Mouse (Mus musculus) regulatory T cell (primary cell): ENCODE measurements around the gene Kdm2a.

Experiments
- in situ Hi-C: fragments of 300-600 bp; cut with MboI, MseI; formaldehyde crosslinking; loops from one replicate; pipeline ENCODE4 v1.15.1; 2025; ENCODE audit warnings: high pct_unique_total_duplicates

The Kdm2a gene

GRCm38 (mm10) chr19:4299574-4300270 is 98.4 kb downstream of the Kdm2a start:
- in situ Hi-C loops = no loop called here

- in situ Hi-C loops = no loop called here
These were observed 99.0 kb downstream of the Kdm2a start for GRCm38 (mm10) chr19:4299126-4299525.

DNA sequence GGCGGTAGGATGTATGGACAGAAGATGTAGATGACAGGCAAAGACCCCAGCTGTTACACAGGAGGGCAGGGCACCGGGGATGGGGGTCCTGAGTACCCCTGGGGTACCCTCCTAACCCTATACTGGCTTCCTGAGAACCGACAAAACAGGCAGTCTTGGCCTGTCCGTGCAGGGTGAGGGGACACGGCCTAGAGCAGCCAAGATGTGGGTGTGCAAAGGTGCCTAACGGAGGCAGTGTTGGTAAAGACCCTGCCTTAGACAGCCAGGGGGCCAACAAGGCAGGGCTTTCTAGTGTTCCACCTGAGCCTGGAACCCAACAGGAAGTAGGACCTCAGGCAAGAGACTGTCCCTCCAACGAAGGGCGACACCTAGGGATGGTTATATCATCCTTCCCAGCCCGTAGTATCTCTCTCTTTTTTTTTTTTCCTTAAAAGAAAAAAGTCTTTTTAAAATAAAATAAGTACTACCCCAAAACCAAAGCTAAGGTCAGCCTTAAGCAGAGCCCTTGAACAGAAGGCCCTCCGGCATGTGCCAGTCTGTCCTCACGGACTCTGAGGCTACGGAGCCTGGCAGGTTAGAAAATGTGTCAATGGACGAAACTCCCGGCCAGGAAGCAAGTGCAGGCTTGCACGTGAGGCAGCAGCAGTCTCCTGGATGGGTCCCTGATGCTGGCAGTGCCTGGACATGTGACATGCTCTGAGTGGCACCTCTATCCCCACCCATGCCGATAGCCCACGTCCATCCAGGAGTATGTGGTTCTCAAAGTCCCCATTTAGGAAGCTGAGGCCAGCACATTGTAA is 99.6 kb downstream of the Kdm2a start:
- in situ Hi-C loops = no loop called here

DNA sequence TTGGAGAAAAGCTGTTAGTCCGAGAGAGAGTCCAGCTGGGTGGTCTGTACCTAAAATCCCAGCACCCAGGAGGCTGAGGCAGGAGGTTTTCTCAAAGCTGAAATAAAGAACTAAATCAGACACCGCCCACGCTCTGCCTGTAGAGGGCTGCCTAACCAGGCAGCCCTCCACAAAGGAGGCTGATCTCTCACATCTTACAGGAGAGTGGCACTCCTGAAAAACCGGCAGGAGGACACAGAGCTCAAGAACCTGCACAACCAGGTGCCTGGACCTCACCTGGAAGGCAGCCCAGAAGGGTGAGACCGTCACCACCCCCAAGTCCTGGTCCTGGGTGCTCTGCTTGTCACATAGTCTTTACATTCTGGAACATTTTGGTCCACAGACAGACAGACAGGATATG is 100.2 kb downstream of the Kdm2a start:
- in situ Hi-C loops = no loop called here

DNA sequence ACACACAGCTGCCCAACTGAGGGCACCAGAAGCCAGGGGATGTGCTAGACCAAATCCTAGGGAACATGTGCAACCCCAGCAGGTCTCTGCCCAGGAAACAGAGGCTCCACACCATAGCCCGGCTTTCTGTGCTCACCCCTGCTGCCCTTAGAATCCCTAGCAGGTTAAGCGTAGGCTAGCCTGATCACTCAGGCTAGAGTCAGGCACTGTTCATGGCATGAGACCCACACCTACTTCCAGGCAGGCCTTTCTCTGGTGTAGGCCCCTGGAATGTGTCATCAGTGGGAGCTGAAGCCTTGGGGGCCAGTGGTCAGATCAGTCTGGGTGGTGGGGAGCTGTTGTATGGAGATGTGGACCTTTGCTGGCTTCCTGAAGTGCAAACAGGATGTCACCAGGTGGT is 101.5 kb downstream of the Kdm2a start:
- in situ Hi-C loops = no loop called here

- in situ Hi-C loops = no loop called here
These were observed 102.7 kb downstream of the Kdm2a start for GRCm38 (mm10) chr19:4295391-4295790.

- in situ Hi-C loops = no loop called here
These were observed 103.5 kb downstream of the Kdm2a start for GRCm38 (mm10) chr19:4294381-4295097.

DNA sequence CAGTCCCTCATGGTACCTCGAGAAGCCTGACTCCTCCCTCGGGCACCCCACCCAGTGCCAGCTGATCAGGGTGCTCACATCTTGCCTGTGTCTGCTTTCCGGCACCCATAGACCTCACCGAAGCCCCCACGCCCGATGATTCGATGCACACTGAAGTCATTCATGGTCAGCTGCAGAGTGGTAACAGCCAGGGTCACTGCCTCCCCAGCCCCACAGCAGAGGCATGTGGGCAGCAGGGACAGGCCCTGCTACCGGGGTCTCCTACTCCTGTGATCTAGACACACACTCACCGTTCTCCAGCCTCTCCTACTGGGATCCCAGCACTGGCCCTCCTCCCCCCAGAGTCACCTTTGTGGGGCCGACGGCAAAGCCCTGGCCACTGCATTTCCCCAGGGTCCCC is 106.9 kb downstream of the Kdm2a start:
- in situ Hi-C loops = no loop called here

DNA sequence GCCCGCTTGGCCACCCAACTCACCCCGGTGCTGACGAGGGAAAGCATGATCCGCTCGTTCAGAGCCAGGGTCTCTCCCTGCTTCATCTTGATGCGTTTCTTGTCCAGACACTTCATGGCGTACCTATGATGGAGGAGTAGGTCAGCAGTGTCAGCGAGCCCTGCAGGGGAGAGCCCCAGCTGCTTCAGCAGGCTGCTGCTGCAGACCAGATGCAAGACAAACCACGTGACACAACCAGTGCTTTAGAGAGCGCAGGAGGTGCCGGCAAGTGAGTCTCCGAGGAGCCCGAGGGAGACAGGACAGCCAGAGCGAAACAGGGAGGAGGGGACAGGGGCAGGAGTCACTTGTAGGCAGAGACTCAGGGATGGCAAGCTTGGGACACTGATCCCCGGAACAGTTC is 107.3 kb downstream of the Kdm2a start:
- in situ Hi-C loops = no loop called here

- in situ Hi-C loops = no loop called here
These were observed 114.4 kb downstream of the Kdm2a start for GRCm38 (mm10) chr19:4283653-4284052.

- in situ Hi-C loops = no loop called here
These were observed 115.1 kb downstream of the Kdm2a start, which contains the start of gene Ankrd13d for GRCm38 (mm10) chr19:4282898-4283553. TSS of gene Ankrd13d (minus strand) at chr19:4283137.

DNA sequence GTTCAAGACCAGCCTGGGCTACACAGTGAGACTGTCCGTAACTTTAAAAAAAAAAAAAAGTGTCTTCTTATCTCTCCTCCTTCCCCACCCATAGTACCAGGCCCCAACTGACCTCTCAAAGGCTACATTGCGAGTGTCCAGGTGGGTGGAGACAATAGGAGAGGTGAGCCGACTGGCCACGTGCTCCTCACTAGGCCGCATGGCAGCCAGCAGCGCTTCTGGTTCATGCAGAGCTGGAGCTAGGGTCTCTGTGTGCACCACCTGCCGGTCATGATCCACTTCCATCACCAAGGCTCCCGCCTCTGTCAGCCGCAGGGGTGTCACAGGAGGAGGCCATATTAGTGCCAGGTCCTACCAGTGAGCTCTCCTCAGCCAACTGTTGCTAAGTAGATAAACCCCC is 117.7 kb downstream of the Kdm2a start:
- in situ Hi-C loops = no loop called here

GRCm38 (mm10) chr19:4279487-4279886 is 118.6 kb downstream of the Kdm2a start:
- in situ Hi-C loops = no loop called here

DNA sequence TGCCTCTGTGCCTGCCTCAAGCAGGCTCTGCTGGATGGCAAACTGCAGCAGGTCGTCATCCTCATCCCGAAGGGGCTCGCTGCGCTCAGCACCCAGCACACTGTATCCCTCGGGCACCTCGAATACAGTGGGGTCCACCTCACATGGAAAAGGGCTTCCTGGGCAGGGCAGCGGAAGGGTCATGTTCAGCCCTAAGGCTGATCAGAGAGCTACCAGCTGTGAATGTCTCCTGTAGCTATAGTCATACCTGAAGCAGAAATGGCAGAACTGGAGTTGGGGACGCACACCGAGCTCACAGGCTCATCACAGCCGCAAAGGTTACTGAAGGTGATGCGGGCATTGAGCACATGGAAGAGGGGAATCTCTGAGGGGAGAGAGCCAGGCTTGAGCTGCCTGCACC is 127.1 kb downstream of the Kdm2a start:
- in situ Hi-C loops = no loop called here

- in situ Hi-C loops = no loop called here
These were observed 127.9 kb downstream of the Kdm2a start for GRCm38 (mm10) chr19:4270187-4270586.

- in situ Hi-C loops = no loop called here
These were observed 129.3 kb downstream of the Kdm2a start, which contains the start of gene Ssh3 for GRCm38 (mm10) chr19:4268566-4269361. TSS of gene Ssh3 (minus strand) at chr19:4269180.

- in situ Hi-C loops = no loop called here
These were observed 132.1 kb downstream of the Kdm2a start for GRCm38 (mm10) chr19:4265956-4266355.
